Mouse (Mus musculus): ENCODE data around the gene Sdcbp2. TPM values are rescaled to one million over a fixed set of nuclear protein-coding genes. Genes with fewer than 3 reads are reported as not detected.

The Sdcbp2 gene
- polyA plus RNA-seq, 2 experiments = 1.6 to 2.0 TPM

DNA sequence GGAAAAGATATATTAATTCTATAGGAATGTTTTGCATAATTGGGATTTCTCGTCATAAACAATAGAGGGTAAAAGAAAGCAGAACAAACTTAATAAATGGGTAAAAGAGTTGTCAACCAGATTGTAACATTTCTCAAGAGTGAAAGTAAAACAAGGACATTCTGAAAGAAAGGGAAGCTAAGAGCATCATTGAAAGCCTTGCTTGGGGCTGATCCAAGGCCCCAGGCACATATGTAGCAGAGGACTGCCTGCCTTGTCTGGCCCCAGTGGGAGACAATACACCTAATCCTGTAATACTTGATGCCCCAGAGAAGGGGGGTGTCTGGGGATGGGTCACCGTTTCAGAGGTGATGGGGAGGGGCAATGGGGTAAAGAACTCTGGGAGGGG is 63.6 kb downstream of the Sdcbp2 start:
- TF ChIP-seq POLR2A (IDR thresholded peaks at IDR 0.05; ENCODE audit: borderline replicate concordance, extremely low read depth, insufficient read depth, insufficient read length) = no peak
- Histone ChIP-seq H3K9ac (ENCODE audit: low read depth, low read length, severe bottlenecking) (no peak overlapping the region), H3K27me3 (ENCODE audit: control insufficient read depth, insufficient read depth, low read length) (peaks cover 23% of the 10 kb centered on the region; the same call in 1 of the 2 replicates), H3K27ac (replicated peaks; ENCODE audit: low read depth, low read length) (no peak overlapping the region), H3K9me3 (ENCODE audit: control insufficient read depth, low read length) (no peaks in the 10 kb centered on the region), H3K4me2 (replicated peaks; ENCODE audit: low read depth, low read length, severe bottlenecking) (no peak overlapping the region), H3K36me3 (ENCODE audit: control insufficient read depth, insufficient read depth, low read length) (no peaks in the 10 kb centered on the region), H3K4me3 (replicated peaks; ENCODE audit: low read length) (no peak overlapping the region), H3K4me1 (ENCODE audit: control insufficient read depth, insufficient read depth, low read length) (peaks cover 3% of the 10 kb centered on the region; the same call in 1 of the 2 replicates)
- ATAC-seq (ENCODE audit: low FRiP score, low read depth) = no peak
- WGBS = 85% methylated on average over 2 of the region's 2 CpGs
- no peak for DNase-seq (ENCODE audit: low spot score)

Other genes starting within 250 kb of the Sdcbp2 start
- gene 4921509C19Rik, start 96.5 kb upstream of the Sdcbp2 start, polyA plus RNA-seq (2012; rRNA removed) = not detected in 2 replicates
- gene 4921509C19Rik, start 96.5 kb upstream of the Sdcbp2 start, polyA plus RNA-seq (2014; fragmentation: Nextera tagmentation; extraction: Ambion mirVana) = not detected in 2 replicates
- 176 and 219 TPM in 2 replicates for gene Nsfl1c, start 78.4 kb upstream of the Sdcbp2 start, polyA plus RNA-seq (2012; rRNA removed)
- 224 and 238 TPM in 2 replicates for gene Nsfl1c, start 78.4 kb upstream of the Sdcbp2 start, polyA plus RNA-seq (2014; fragmentation: Nextera tagmentation; extraction: Ambion mirVana)
- 200 and 213 TPM in 2 replicates for gene Fkbp1a, start 30.1 kb upstream of the Sdcbp2 start, polyA plus RNA-seq (2012; rRNA removed)
- gene Fkbp1a, start 30.1 kb upstream of the Sdcbp2 start, polyA plus RNA-seq (2014; fragmentation: Nextera tagmentation; extraction: Ambion mirVana) = 562 and 583 TPM in 2 replicates
- 1.5 and 1.6 TPM in 2 replicates for gene Snph, start 60.0 kb downstream of the Sdcbp2 start, polyA plus RNA-seq (2012; rRNA removed)
- 0.41 and 0.62 TPM in 2 replicates for gene Snph, start 60.0 kb downstream of the Sdcbp2 start, polyA plus RNA-seq (2014; fragmentation: Nextera tagmentation; extraction: Ambion mirVana)
- gene Rad21l, start 95.9 kb downstream of the Sdcbp2 start, polyA plus RNA-seq (2012; rRNA removed) = not detected in 2 replicates
- gene Rad21l, start 95.9 kb downstream of the Sdcbp2 start, polyA plus RNA-seq (2014; fragmentation: Nextera tagmentation; extraction: Ambion mirVana) = not detected in 2 replicates
- gene Tmem74b, start 129.4 kb downstream of the Sdcbp2 start, polyA plus RNA-seq (2012; rRNA removed) = 2.7 and 3.5 TPM in 2 replicates
- 2.2 and 2.5 TPM in 2 replicates for gene Tmem74b, start 129.4 kb downstream of the Sdcbp2 start, polyA plus RNA-seq (2014; fragmentation: Nextera tagmentation; extraction: Ambion mirVana)
- gene Psmf1, start 171.6 kb downstream of the Sdcbp2 start, polyA plus RNA-seq (2012; rRNA removed) = 36.0 and 47.5 TPM in 2 replicates
- gene Psmf1, start 171.6 kb downstream of the Sdcbp2 start, polyA plus RNA-seq (2014; fragmentation: Nextera tagmentation; extraction: Ambion mirVana) = 46.4 and 53.8 TPM in 2 replicates

Measured in limb, embryonic 14.5 days (tissue).